Mouse (Mus musculus) gastrocnemius, adult 2 months (tissue): ENCODE measurements at regions not wholly inside any gene's neighbourhood (a gene's known extent, or its start where the extent isn't known, plus 50 kb on each side); places are given as distances from the start of the nearest gene placed in this dataset.

Source experiments
- DNase-seq: peaks from one replicate; pipeline ENCODE4 v3.0.0; 2022
- H3K27ac ChIP-seq: fragments of 200-600 bp; 2 replicates; pipeline ENCODE4 v1.8.1; 2022; ENCODE audit warnings: mild to moderate bottlenecking
- H3K4me3 ChIP-seq: fragments of 200-600 bp; 2 replicates; pipeline ENCODE4 v1.8.1; 2022; ENCODE audit warnings: mild to moderate bottlenecking, moderate library complexity
- CTCF ChIP-seq: fragments of 200-600 bp; IDR thresholded peaks from 2 replicates; pipeline ENCODE4 v1.8.1; 2022; ENCODE audit warnings: antibody characterized with exemption, mild to moderate bottlenecking, moderate library complexity
- intact Hi-C: fragments of 180-260 bp; cut with DNase I; formaldehyde crosslinking; loops from one replicate; pipeline ENCODE4 v1.15.1; 2025

- intact Hi-C loops = no loop called here
- TF ChIP-seq CTCF = no peak
- Histone ChIP-seq H3K4me3 (no peak overlapping the region), H3K27ac (no peak overlapping the region)
- no peak for DNase-seq
Observed at GRCm38 (mm10) chr13:35233636-35234035, 206.7 kb upstream of the Eci2 start.

GRCm38 (mm10) chr13:35241443-35241842 lies 214.5 kb upstream of the Eci2 start:
- DNase-seq = no peak
- intact Hi-C loops = no loop called here
- no peak overlapping the region for H3K27ac ChIP-seq
- TF ChIP-seq CTCF = no peak
- no peak overlapping the region for H3K4me3 ChIP-seq

- TF ChIP-seq CTCF = no peak
- Histone ChIP-seq H3K27ac (no peak overlapping the region), H3K4me3 (no peak overlapping the region)
- intact Hi-C loops = no loop called here
- no peak for DNase-seq
Observed at GRCm38 (mm10) chr13:35243946-35244345, 217.1 kb upstream of the Eci2 start.

- no peak overlapping the region for H3K4me3 ChIP-seq
- intact Hi-C loops = no loop called here
- H3K27ac ChIP-seq = no peak overlapping the region
- no peak for DNase-seq
- TF ChIP-seq CTCF = no peak
Observed at GRCm38 (mm10) chr13:35257386-35257785, 230.5 kb upstream of the Eci2 start.

- intact Hi-C loops = no loop called here
- no peak for TF ChIP-seq CTCF
- Histone ChIP-seq H3K4me3 (no peak overlapping the region), H3K27ac (no peak overlapping the region)
- DNase-seq = no peak
Observed at GRCm38 (mm10) chr13:35258720-35259119, 231.8 kb upstream of the Eci2 start.

GRCm38 (mm10) chr13:35283959-35284358 lies 257.1 kb upstream of the Eci2 start:
- H3K27ac ChIP-seq = no peak overlapping the region
- no peak for DNase-seq
- H3K4me3 ChIP-seq = no peak overlapping the region
- TF ChIP-seq CTCF = no peak
- intact Hi-C loops = no loop called here

GRCm38 (mm10) chr13:35302088-35302487 lies 275.2 kb upstream of the Eci2 start:
- Histone ChIP-seq H3K4me3 (no peak overlapping the region), H3K27ac (no peak overlapping the region)
- no peak for TF ChIP-seq CTCF
- DNase-seq = no peak
- intact Hi-C loops = no loop called here

- intact Hi-C loops = no loop called here
- DNase-seq = no peak
- peak; percentile 9; the same call in 1 of the 2 replicates for TF ChIP-seq CTCF
Observed at GRCm38 (mm10) chr13:35316772-35317171, 289.9 kb upstream of the Eci2 start.

GRCm38 (mm10) chr13:35326682-35327242 lies 299.9 kb upstream of the Eci2 start:
- intact Hi-C loops = no loop called here
- no peak for DNase-seq
- TF ChIP-seq CTCF = no peak
- Histone ChIP-seq H3K27ac (no peak overlapping the region), H3K4me3 (peak overlapping the region; percentile 49)

More at GRCm38 (mm10) chr13:35316772-35317171, 289.9 kb upstream of the Eci2 start:
- no peak overlapping the region for H3K27ac ChIP-seq
- no peak overlapping the region for H3K4me3 ChIP-seq

GRCm38 (mm10) chr13:35328320-35328719 lies 301.4 kb upstream of the Eci2 start:
- intact Hi-C loops = no loop called here
- no peak overlapping the region for H3K27ac ChIP-seq
- no peak for DNase-seq

GRCm38 (mm10) chr13:35330926-35331325 lies 304.0 kb upstream of the Eci2 start:
- TF ChIP-seq CTCF = no peak
- intact Hi-C loops = no loop called here
- no peak for DNase-seq

More at GRCm38 (mm10) chr13:35328320-35328719, 301.4 kb upstream of the Eci2 start:
- no peak overlapping the region for H3K4me3 ChIP-seq
- TF ChIP-seq CTCF = no peak

GRCm38 (mm10) chr13:35345507-35346129 lies 314.0 kb upstream of the Cdyl start:
- DNase-seq = no peak
- intact Hi-C loops = no loop called here
- Histone ChIP-seq H3K27ac (no peak overlapping the region), H3K4me3 (no peak overlapping the region)
- TF ChIP-seq CTCF = no peak

More at GRCm38 (mm10) chr13:35330926-35331325, 304.0 kb upstream of the Eci2 start:
- Histone ChIP-seq H3K27ac (no peak overlapping the region), H3K4me3 (no peak overlapping the region)

- Histone ChIP-seq H3K4me3 (no peak overlapping the region), H3K27ac (no peak overlapping the region)
- no peak for TF ChIP-seq CTCF
- intact Hi-C loops = no loop called here
- no peak for DNase-seq
Observed at GRCm38 (mm10) chr13:35348283-35348682, 311.4 kb upstream of the Cdyl start.

GRCm38 (mm10) chr13:35359345-35359744 lies 300.3 kb upstream of the Cdyl start:
- Histone ChIP-seq H3K4me3 (no peak overlapping the region), H3K27ac (no peak overlapping the region)
- TF ChIP-seq CTCF = no peak
- intact Hi-C loops = no loop called here
- no peak for DNase-seq
